Mouse (Mus musculus) cortical plate, adult 2 months (tissue): ENCODE measurements at regions not wholly inside any gene's neighbourhood (a gene's known extent, or its start where the extent isn't known, plus 50 kb on each side); places are given as distances from the start of the nearest gene placed in this dataset.

ENCODE experiments used
- CTCF ChIP-seq: fragments of 200-500 bp; IDR thresholded peaks from 2 replicates; pipeline ENCODE4 v1.5.1; 2011; ENCODE audit warnings: mild to moderate bottlenecking, control low read depth, low read length; ENCODE audit not compliant: insufficient read depth; ENCODE audit errors: extremely low read depth
- POLR2A ChIP-seq: fragments of 200-500 bp; IDR thresholded peaks from 2 replicates; pipeline ENCODE4 v1.6.1; 2011; ENCODE audit warnings: mild to moderate bottlenecking, low read length, control low read depth; ENCODE audit not compliant: insufficient read depth; ENCODE audit errors: extremely low read depth

DNA sequence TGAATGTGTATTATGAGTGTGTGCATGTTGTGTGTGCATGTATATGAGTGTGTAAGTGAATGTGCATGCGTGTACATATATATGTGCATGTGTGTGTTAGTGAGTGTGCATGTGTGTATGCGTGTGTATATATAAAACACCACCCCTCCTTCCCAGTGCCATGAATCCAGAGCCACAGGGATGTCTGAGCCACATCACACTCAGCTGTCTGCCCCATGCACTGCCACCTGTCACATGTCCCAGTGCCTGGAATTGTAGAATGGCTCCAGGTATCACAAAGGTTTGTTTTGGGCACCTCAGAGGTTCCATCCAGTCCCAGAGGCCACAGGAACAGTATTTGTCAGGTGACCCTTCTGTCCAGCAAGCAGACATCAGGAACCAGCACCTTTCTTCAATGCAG, 75.0 kb upstream of the Tnrc6c start:
- no peak for TF ChIP-seq CTCF
- TF ChIP-seq POLR2A: no peak
